Mouse (Mus musculus) mesoderm, embryonic 11.5 days (tissue): ENCODE measurements around the gene Zbtb18.

Experiments used
- DNase-seq: peaks from one replicate; pipeline ENCODE4 v3.0.0-alpha.2; 2012; ENCODE audit warnings: low read depth, low spot score

The Zbtb18 gene

GRCm38 (mm10) chr1:177442196-177442808 lies at the start of gene Zbtb18:
TSS of gene Zbtb18 (plus strand) at chr1:177442351.
- no peak for DNase-seq

DNA sequence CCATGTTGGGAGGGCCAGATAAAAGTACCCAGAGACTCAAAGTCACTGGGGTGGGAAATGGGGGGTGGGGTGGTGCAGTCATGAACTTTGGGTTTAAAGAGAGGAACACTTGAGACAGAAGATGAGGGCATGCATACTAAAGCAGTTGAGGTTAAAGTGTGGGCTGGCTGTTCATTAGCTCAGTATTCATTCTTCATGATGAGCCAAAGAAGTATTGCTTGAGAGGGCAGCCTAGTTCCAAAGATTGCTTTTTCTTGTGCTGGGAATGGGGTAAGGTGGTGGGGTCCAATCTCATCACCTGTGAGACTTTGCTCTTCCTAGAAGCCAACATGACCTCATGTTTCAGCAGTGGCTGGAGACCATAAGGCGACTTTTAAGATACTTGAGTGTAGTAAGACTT lies 44.7 kb upstream of the Zbtb18 start:
- DNase-seq: no peak

- DNase-seq: no peak
Measured at GRCm38 (mm10) chr1:177405170-177405569, 37.0 kb upstream of the Zbtb18 start.

DNA sequence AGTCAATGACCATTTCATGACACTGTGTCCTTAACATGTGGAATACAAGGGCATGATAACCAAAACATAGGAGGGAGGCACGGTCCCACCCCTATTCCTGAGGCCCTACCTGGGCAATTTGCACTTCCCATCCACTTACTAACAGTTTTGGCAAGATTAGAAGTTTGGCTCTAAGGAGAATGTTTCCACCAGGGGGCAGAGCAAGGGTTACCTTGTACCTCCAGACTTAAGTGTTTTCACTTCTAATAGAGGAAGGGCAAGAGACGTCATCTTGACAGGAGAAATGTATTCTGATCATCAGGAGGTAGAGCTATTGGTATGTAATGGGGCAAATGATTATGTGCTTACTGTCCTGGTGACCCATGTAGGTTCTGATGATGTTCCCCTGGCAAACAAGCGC lies 33.5 kb upstream of the Zbtb18 start:
- peak; percentile 6 for DNase-seq

DNA sequence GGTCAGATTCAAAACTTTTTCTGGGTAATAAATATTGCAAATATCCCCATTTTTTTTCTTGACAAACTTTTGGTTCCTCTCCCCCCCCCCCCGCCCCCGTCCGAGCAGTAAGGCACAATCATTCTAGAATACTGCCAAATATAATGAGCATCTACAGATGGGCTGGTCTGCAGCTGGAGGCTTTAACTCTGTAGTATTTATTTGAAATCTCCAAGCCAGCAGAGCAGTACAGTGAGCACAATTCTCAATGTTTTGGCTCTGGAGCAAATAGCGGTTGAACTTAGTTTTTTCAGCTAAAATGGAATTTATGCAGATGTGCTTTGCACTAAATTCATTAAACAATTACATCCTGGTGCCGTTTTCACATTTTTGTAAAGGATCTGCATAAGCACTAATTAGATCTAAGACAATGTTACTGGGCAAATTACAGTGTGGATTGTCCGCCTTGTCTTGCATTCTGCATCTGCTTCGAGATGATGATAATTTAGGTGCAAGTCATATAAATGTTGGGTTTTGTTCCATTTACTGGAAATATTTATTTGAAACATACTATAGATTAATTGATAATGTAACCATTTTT lies 31.3 kb upstream of the Zbtb18 start:
- DNase-seq: no peak

- peak; percentile 49 for DNase-seq
Measured at GRCm38 (mm10) chr1:177411359-177412358, 30.5 kb upstream of the Zbtb18 start.

DNA sequence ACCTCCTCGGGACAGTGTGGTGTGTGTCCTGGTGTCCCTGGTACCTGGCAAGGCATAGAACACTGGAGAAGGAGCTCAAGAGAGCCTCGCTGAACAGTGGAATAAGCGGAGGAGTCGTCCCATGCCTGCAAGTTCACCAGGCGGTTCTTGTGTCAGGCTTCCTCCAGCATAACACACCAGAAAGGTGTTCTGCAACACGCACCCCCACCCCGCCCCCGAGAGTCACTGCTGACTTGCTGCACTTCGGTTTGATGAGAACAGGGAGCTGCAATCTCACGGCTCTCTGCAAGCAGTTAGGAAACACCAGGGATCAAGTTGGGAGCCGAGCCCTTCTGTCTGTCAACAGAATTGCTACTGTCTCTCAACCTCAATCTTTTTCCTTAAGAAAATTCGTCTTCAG lies 22.8 kb upstream of the Zbtb18 start:
- DNase-seq: no peak

DNA sequence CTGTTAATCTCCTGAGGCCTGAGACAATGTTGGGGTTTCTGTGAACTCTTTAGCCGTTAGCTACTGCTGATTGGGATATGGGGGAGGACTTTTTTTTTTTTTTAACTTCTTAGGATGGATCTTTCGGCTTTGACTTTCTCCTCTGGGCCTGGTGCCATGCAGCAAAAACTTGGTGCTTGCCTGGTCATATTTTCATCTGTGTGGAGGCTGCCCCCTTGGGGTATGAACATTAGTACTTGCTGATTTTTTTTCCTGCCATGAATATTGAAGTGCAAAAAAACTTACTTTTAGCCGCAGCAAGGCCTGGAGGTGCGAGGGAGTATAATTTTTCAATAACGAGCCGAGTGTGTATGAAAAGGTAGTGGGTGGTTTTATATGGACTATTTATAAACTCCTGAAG lies 22.0 kb upstream of the Zbtb18 start:
- DNase-seq: no peak

- no peak for DNase-seq
Measured at GRCm38 (mm10) chr1:177427862-177428261, 14.3 kb upstream of the Zbtb18 start.

- DNase-seq: no peak
Measured at GRCm38 (mm10) chr1:177428338-177428737, 13.8 kb upstream of the Zbtb18 start.

GRCm38 (mm10) chr1:177429067-177429466 lies 13.1 kb upstream of the Zbtb18 start:
- no peak for DNase-seq

- no peak for DNase-seq
Measured at GRCm38 (mm10) chr1:177440411-177440810, 1.7 kb upstream of the Zbtb18 start.

GRCm38 (mm10) chr1:177440981-177441491 lies 1.1 kb upstream of the Zbtb18 start:
- no peak for DNase-seq

DNA sequence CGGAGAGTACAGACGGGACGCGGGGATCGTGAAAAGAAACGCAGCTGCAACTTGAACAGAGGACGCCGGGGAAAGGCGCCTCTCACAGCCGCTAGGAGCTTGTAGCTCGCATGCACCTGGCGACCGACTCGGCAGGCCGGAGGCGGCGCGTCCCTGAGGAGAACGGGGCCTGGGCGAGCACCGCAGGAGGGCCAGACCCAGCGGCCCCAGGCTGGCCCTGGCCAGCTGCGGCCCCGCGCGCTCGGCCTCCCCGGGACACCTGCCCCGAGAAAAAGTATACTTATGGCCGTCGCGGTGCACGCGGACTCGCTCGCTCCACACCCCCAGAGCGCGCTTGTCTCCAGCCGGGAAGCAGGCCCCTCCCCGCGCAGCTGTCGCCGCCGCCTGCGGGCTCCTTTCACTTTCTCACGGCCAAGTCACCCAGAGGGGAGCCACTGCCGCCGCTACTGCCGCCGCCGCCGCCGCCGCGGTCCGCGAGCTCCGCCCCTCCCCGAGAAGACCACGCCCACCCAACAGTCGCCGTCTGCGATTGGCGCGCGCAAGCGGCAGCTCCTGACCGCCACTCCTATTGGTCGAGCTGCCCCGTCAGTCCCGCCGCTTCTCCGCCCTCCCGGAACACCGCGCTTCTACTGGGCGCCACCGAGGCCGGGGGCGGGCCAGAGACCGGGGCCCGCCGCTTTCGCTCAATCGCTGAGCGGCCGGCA lies 507 bp upstream of the Zbtb18 start:
- DNase-seq: peak; percentile 97

DNA sequence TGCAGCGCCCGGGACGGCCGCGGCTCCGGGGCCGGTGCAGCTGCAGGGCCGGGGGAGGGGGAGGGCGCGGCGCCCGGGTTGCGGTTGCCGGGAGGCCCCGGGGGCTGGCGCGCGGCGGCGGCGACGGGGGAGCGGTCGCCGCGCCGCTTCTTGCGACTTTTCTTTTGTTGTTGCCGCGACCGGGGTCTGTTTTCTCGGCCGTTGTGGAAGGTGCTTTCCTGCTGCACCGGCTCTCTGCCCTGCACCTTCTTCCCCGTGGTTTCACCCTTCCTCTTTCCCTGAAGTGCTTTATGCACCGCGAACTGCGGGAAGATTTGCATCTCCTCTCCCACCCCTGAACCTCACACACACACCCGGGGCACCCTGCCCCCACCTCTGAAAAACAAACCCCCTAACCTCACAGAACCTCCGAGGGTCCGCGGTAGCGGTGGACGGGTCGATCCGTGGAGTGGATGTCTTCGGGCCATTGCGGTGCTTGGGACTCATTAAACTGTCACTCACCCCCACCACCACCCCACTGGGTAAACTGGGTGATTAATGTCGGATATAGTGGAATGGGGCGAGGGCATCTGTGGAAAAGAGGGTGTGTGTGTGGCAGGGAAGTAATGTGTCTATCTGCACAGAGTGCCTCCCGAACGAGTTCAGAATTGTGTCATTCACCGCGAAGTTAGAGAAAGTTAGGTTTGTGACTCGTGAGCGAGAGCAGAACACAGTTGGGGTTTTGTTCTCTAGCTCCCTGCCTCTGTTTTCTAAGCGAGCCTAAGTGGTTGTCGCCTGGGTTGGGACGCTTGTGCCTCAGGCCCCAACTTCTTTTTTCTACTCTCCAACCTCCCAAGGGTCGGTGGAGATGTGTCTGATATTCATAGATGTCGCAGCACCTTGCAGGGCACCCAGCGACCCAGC lies 921 bp downstream of the Zbtb18 start:
- DNase-seq: peak; percentile 66

GRCm38 (mm10) chr1:177443724-177444482 lies 1.8 kb downstream of the Zbtb18 start:
- no peak for DNase-seq

DNA sequence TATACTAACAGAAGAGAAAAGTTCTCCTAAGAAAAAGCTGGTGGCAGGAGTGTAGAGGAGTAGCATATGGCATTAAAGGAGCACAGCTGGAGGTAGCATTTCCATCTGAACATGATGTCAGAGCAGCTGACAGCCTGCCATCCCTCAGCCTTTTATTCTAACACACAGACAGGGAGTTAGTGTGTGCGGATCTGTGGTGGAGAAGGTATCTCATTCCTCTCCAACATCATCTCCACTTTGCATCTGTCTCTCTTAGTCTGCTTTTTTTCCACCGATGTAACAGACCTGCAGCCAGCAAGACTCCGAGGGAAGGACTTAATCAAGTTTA lies 2.3 kb downstream of the Zbtb18 start:
- DNase-seq: peak; percentile 73

- DNase-seq: no peak
Measured at GRCm38 (mm10) chr1:177444941-177445340, 2.8 kb downstream of the Zbtb18 start.

DNA sequence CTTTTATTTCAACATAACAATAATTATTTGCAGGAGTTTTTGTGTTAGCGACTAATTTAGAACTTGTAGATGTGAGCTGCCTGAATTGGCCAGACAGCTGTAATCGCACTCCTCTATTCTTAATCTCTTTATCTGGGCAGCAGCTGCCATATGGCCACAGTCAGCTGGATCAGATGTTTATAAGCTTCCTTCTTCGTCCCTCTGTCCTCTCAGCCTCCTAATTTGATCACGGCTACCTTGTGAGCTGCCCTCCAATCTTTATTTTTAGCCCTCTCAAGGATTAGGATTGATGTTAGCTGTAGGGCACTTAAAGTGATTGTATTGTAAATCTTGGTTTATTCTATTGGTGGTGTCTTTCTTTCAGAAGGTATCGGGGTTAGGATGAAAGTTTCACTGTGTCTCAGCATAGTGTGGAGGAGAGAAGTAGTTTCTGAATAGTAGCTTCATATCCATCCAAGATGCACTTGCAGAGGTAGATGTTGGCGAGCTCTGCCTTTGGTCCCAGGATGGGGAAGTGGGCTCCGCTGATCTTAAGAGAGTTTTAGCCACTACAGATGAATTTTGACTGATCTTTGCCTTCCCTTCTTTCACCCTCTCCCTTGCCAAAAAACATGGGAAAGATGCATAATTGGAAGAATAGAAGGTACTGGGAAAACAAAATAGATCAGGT lies 3.4 kb downstream of the Zbtb18 start:
- no peak for DNase-seq
